In genomic region chr13:63672425-63672824, GRCm38 (mm10) we compare ENCODE assay signal across 28 mouse cellular contexts.
DNase-seq lines count a peak whose midpoint lies in the region; ATAC-seq and TF ChIP-seq lines count a peak whose summit lies in the region.
"Had no signal": no experiment of that assay in that cellular context is flagged by ENCODE, and none has a peak within 500 bp of the region (broad histone marks: within the 10 kb centered on the region; RNA-seq: fewer than 3 reads in every experiment).

No protein-coding gene starts in this region.

- no peaks in the 10 kb centered on the region for H3K4me1 ChIP-seq in kidney, postnatal 0 days (replicated peaks; ENCODE audit: insufficient read depth, low read length)
- H3K4me1 ChIP-seq in embryonic fibroblast, embryonic 13.5 days (ENCODE audit: control insufficient read depth, insufficient read depth, low read length): peaks cover 6% of the 10 kb centered on the region; the same call in 1 of the 2 replicates
- no peaks in the 10 kb centered on the region for H3K4me1 ChIP-seq in hindbrain, postnatal 0 days (ENCODE audit: insufficient read depth, low read length)
- H3K4me1 ChIP-seq: forebrain, embryonic 13.5 days; liver, embryonic 12.5 days had no signal

- no peaks in the 10 kb centered on the region for H3K27me3 ChIP-seq in kidney, postnatal 0 days (ENCODE audit: insufficient read depth, low read length)
- no peaks in the 10 kb centered on the region for H3K27me3 ChIP-seq in hindbrain, postnatal 0 days (ENCODE audit: insufficient read depth, low read length)
- H3K27me3 ChIP-seq: embryonic facial prominence, embryonic 15.5 days; liver, embryonic 12.5 days had no signal

- no peaks in the 10 kb centered on the region for H3K36me3 ChIP-seq in kidney, postnatal 0 days (ENCODE audit: insufficient read depth, low read length)
- no peaks in the 10 kb centered on the region for H3K36me3 ChIP-seq in hindbrain, postnatal 0 days (ENCODE audit: insufficient read depth, low read length)
- H3K36me3 ChIP-seq: embryonic facial prominence, embryonic 15.5 days; G1E; hindbrain, embryonic 12.5 days; liver, embryonic 12.5 days had no signal

- H3K9ac ChIP-seq in kidney, postnatal 0 days (ENCODE audit: low read depth, low read length): no peak overlapping the region
- no peak overlapping the region for H3K9ac ChIP-seq in hindbrain, postnatal 0 days (replicated peaks; ENCODE audit: low read length)
- H3K9ac ChIP-seq: embryonic facial prominence, embryonic 15.5 days; forebrain, embryonic 13.5 days; hindbrain, embryonic 12.5 days; liver, embryonic 12.5 days; liver, postnatal 0 days had no signal

- peak overlapping the region; percentile 14; the same call in 1 of the 2 replicates for H3K27ac ChIP-seq in kidney, postnatal 0 days
- peak overlapping the region; percentile 42 for H3K27ac ChIP-seq in embryonic fibroblast, embryonic 13.5 days (ENCODE audit: insufficient read depth, low read length)
- H3K27ac ChIP-seq in hindbrain, postnatal 0 days: no peak overlapping the region
- H3K27ac ChIP-seq: embryonic facial prominence, embryonic 15.5 days; forebrain, embryonic 13.5 days; hindbrain, embryonic 12.5 days; liver, embryonic 12.5 days; macrophage had no signal

- no peak overlapping the region for H3K4me2 ChIP-seq in kidney, postnatal 0 days (ENCODE audit: low read length)
- no peak overlapping the region for H3K4me2 ChIP-seq in hindbrain, postnatal 0 days (ENCODE audit: low read depth, low read length)
- H3K4me2 ChIP-seq: embryonic facial prominence, embryonic 15.5 days; forebrain, embryonic 13.5 days; heart, embryonic 11.5 days; hindbrain, embryonic 12.5 days; liver, embryonic 12.5 days had no signal

- no peak for TF ChIP-seq POLR2A in embryonic fibroblast, embryonic 13.5 days (IDR thresholded peaks at IDR 0.05; ENCODE audit: low read depth, low read length)

- peak; percentile 67 to 86 for DNase-seq in adrenal gland, adult (ENCODE audit: inconsistent age in 2 of 2, low spot score in 1 of 2)
- no peak for DNase-seq in adrenal gland, postnatal 25 days
- DNase-seq in kidney, postnatal 0 days (ENCODE audit: low spot score): peak; percentile 37
- no peak for DNase-seq in kidney, adult 9 months
- DNase-seq in adrenal gland, adult 8-10 months: peak; percentile 51
- no peak for DNase-seq in hindbrain, postnatal 0 days (ENCODE audit: low spot score)
- no peak for DNase-seq in liver
- DNase-seq: cerebellum, adult 11-12 months; cerebellum, adult 9-11 months; gastrocnemius, postnatal 25 days; heart, adult 11 months; heart, postnatal 36 days; kidney, adult 18-20 months; kidney, postnatal 14 days; layer of hippocampus, adult 9-11 months; liver, postnatal 0 days; midbrain, embryonic 14.5 days; thymus, postnatal 25 days had no signal

- no peaks in the 10 kb centered on the region for H3K9me3 ChIP-seq in kidney, postnatal 0 days (replicated peaks; ENCODE audit: low read length)
- no peaks in the 10 kb centered on the region for H3K9me3 ChIP-seq in hindbrain, postnatal 0 days (ENCODE audit: low read length)
- H3K9me3 ChIP-seq: embryonic facial prominence, embryonic 15.5 days; forebrain, embryonic 13.5 days; G1E; hindbrain, embryonic 12.5 days; liver, embryonic 12.5 days had no signal

- no peak for TF ChIP-seq CTCF in kidney, postnatal 0 days (IDR thresholded peaks at IDR 0.05; ENCODE audit: low read depth)
- TF ChIP-seq CTCF in embryonic fibroblast, embryonic 13.5 days (IDR thresholded peaks at IDR 0.05; ENCODE audit: borderline replicate concordance, insufficient read depth, low read length): no peak
- no peak for TF ChIP-seq CTCF in hindbrain, postnatal 0 days (IDR thresholded peaks at IDR 0.05; ENCODE audit: low read depth)

- WGBS in kidney, postnatal 0 days: 52% methylated on average over 4 of the region's 4 CpGs
- 71% methylated on average over 4 of the region's 4 CpGs for WGBS in hindbrain, postnatal 0 days

- no peak for ATAC-seq in kidney, postnatal 0 days (replicated peaks; ENCODE audit: low FRiP score, low read depth)
- ATAC-seq in hindbrain, postnatal 0 days: no peak
- ATAC-seq: activated CD4-positive, CD25-positive, alpha-beta regulatory T cell, adult 4 months; forebrain, embryonic 13.5 days; liver, embryonic 12.5 days; liver, postnatal 0 days; lung, postnatal 0 days had no signal

- no peak overlapping the region for H3K4me3 ChIP-seq in kidney, postnatal 0 days (replicated peaks; ENCODE audit: low read depth, low read length)
- no peak overlapping the region for H3K4me3 ChIP-seq in embryonic fibroblast, embryonic 13.5 days (ENCODE audit: insufficient read depth, low read length)
- no peak overlapping the region for H3K4me3 ChIP-seq in hindbrain, postnatal 0 days (ENCODE audit: low read length)
- H3K4me3 ChIP-seq: embryonic facial prominence, embryonic 15.5 days; forebrain, embryonic 13.5 days; hindbrain, embryonic 12.5 days; liver, embryonic 12.5 days had no signal

Comparison
In these comparisons a context has a peak if more than half of its experiments do, and no peak if none do; other contexts are left out.
1. DNase-seq: peak in adrenal gland, adult (2 of 2), kidney, postnatal 0 days (single experiment) and adrenal gland, adult 8-10 months (single experiment); none in adrenal gland, postnatal 25 days (single experiment), kidney, adult 9 months (single experiment), hindbrain, postnatal 0 days (single experiment) and liver (single experiment).